Mouse (Mus musculus) bone marrow macrophage, adult 2 months (primary cell): Measurements from ENCODE around the gene Prune1. TPM values are rescaled to one million over a fixed set of nuclear protein-coding genes. Genes with fewer than 3 reads are reported as not detected.
A peak's percentile ranks its signal among the peaks of the same experiment; 100 is the strongest.

Experiments used
- H3K27ac ChIP-seq: 2 replicates; pipeline ENCODE4 v1.5.1; 2012; ENCODE audit warnings: low read depth, low read length; ENCODE audit not compliant: insufficient read depth
- H3K4me1 ChIP-seq: 2 replicates; pipeline ENCODE4 v1.6.1; 2012; ENCODE audit warnings: low read length; ENCODE audit not compliant: control insufficient read depth, insufficient read depth
- H3K4me3 ChIP-seq: 2 replicates; pipeline ENCODE4 v1.5.1; 2012; ENCODE audit warnings: mild to moderate bottlenecking, low read length, moderate library complexity; ENCODE audit not compliant: insufficient read depth
- CTCF ChIP-seq: IDR thresholded peaks from 2 replicates; pipeline ENCODE4 v1.5.1; 2012; ENCODE audit warnings: low read depth, mild to moderate bottlenecking, low read length, moderate library complexity
- POLR2A ChIP-seq: IDR thresholded peaks from 2 replicates; pipeline ENCODE4 v1.6.1; 2012; ENCODE audit warnings: mild to moderate bottlenecking, low read depth, low read length, borderline replicate concordance
- polyA plus RNA-seq: library from polyadenylated mRNA; stranded (reverse); fragments of >200 nt; gene quantifications from 2 replicates; pipeline ENCODE4 v1.2.4, GENCODE M21; 2012; ENCODE audit not compliant: missing spikeins, insufficient read depth, insufficient read length

Gene Prune1
- 15.6 and 16.6 TPM in 2 replicates for polyA plus RNA-seq

- Histone ChIP-seq H3K4me3 (peak within 1 kb of the TSS; percentile 82), H3K4me1 (peaks cover 46% of the 10 kb centered on the region), H3K27ac (peak within 1 kb of the TSS; percentile 89)
- TF ChIP-seq CTCF (no peak), POLR2A (no peak)
Measured at GRCm38 (mm10) chr3:95281216-95282126, at the start of gene Prune1, which contains the start of gene Mindy1. Gene Prune1, minus strand, starts transcription at chr3:95282076. Gene Mindy1, plus strand, starts transcription at chr3:95281345.

GRCm38 (mm10) chr3:95331528-95331927 is 49.7 kb upstream of the Prune1 start:
- Histone ChIP-seq H3K27ac (no peak overlapping the region), H3K4me1 (no peaks in the 10 kb centered on the region), H3K4me3 (no peak overlapping the region)
- TF ChIP-seq POLR2A, result no peak
- TF ChIP-seq CTCF, result no peak

DNA sequence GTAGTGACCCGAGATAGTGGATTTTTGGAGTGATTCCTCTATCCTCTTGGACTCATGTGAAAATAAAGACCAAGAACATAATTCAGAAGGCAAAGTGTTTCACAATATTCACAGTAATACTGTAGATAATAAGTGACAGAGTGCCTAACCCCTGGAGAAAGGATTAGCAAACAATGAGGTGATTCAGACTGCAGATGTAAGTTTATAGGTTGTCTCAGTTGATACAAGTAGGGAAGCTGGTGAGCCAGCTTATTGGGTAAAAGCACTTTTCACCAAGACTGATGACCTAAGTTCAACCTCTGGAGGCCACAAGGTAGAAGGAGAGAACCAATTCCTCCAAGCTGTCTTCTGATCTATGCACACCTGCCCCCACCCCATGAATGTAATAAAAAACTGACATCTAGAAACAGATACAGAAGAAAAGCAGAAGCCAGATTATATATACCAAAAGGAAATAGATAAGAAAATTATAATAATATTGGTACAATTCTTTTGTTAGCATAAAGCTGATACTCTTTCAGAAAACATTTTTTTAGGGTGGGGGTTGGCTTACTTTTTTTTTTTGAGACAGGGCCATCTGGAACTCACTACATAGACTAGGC is 47.0 kb upstream of the Prune1 start:
- no peaks in the 10 kb centered on the region for H3K4me1 ChIP-seq
- TF ChIP-seq CTCF (no peak), POLR2A (no peak)
- no peak overlapping the region for H3K4me3 ChIP-seq
- no peak overlapping the region for H3K27ac ChIP-seq

- no peak overlapping the region for H3K27ac ChIP-seq
- TF ChIP-seq CTCF (no peak), POLR2A (no peak)
- H3K4me3 ChIP-seq, result no peak overlapping the region
- H3K4me1 ChIP-seq, result no peaks in the 10 kb centered on the region
Measured at GRCm38 (mm10) chr3:95324454-95325144, 42.7 kb upstream of the Prune1 start.

DNA sequence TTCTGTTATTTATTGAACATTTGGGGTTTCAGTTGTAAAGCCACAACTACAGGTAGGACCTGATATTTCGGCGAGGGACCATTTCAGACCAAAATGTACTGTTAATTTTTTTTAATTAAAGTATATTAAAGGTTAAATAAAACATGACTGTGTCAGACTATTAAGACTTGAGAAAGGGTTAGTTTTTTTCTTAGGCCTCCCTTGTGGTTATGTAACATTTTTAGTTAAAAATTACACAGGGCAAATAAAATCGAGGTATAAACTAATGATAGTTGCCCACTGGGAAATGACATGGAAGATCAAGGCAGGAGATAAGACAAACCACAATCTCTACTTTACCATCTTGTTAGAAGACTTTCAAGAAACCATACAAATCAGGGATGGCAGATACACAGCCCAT is 41.6 kb upstream of the Prune1 start:
- H3K4me1 ChIP-seq, result peaks cover 9% of the 10 kb centered on the region
- no peak overlapping the region for H3K27ac ChIP-seq
- H3K4me3 ChIP-seq, result no peak overlapping the region
- TF ChIP-seq CTCF (no peak), POLR2A (no peak)

GRCm38 (mm10) chr3:95319701-95320625 is 38.1 kb upstream of the Prune1 start:
- TF ChIP-seq POLR2A (no peak), CTCF (no peak)
- no peak overlapping the region for H3K4me3 ChIP-seq
- no peak overlapping the region for H3K27ac ChIP-seq
- H3K4me1 ChIP-seq, result peaks cover 24% of the 10 kb centered on the region

GRCm38 (mm10) chr3:95319110-95319509 is 37.2 kb upstream of the Prune1 start:
- no peak for TF ChIP-seq CTCF
- no peak for TF ChIP-seq POLR2A
- peak overlapping the region; percentile 4; the same call in 1 of the 2 replicates for H3K27ac ChIP-seq
- peaks cover 24% of the 10 kb centered on the region for H3K4me1 ChIP-seq
- H3K4me3 ChIP-seq, result no peak overlapping the region

GRCm38 (mm10) chr3:95318548-95318947 is 36.7 kb upstream of the Prune1 start:
- TF ChIP-seq CTCF, result no peak
- no peak for TF ChIP-seq POLR2A
- Histone ChIP-seq H3K4me1 (peaks cover 28% of the 10 kb centered on the region), H3K4me3 (no peak overlapping the region), H3K27ac (peak overlapping the region; percentile 4; the same call in 1 of the 2 replicates)
